Mouse (Mus musculus): Measurements from ENCODE around the gene Ninj2. TPM values are rescaled to one million over a fixed set of nuclear protein-coding genes. Genes with fewer than 3 reads are reported as not detected.

Ninj2 gene
- total and polyA plus RNA-seq, 2 experiments from 2014 or later, result 27.4 TPM; not detected in 1

- Histone ChIP-seq H3K4me2 (ENCODE audit: low read depth, low read length) (no peak overlapping the region), H3K27me3 (ENCODE audit: control insufficient read depth, insufficient read depth, low read length) (no peaks in the 10 kb centered on the region)
Measured at GRCm38 (mm10) chr6:120185012-120185730, 92.0 kb downstream of the Ninj2 start.

DNA sequence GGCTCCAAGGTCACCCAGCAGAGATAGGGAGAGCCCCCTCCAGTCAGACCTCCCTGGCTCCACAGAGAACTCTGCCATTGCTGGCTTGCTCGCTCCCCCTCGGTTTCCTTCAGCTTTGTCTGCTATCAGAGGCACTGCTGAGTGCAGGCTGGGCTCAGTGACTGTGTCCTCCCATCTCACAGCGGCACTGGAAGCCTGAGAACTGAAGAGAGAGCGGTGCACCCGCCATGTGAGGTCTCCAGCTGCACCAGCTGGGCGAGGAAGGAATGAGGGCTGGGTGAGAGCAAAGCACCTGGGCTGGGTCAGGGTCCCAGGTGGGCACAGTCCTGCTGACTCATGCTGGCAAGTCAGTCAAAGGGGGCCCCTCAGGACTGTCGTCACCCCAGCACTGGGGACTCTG lies 92.6 kb downstream of the Ninj2 start:
- H3K4me2 ChIP-seq (ENCODE audit: low read depth, low read length), result no peak overlapping the region
- WGBS, result 53% methylated on average over 7 of the region's 7 CpGs
- no peaks in the 10 kb centered on the region for H3K9me3 ChIP-seq (replicated peaks; ENCODE audit: control insufficient read depth, low read length)
- peaks cover 6% of the 10 kb centered on the region for H3K4me1 ChIP-seq (ENCODE audit: control insufficient read depth, insufficient read depth)
- H3K4me3 ChIP-seq (ENCODE audit: low read depth, low read length), result no peak overlapping the region
- no peak for ATAC-seq (ENCODE audit: insufficient read depth, low read depth)
- H3K9ac ChIP-seq (replicated peaks; ENCODE audit: low read depth, low read length), result no peak overlapping the region
- TF ChIP-seq EP300 (IDR thresholded peaks at IDR 0.05; ENCODE audit: low read depth) (no peak), CTCF (IDR thresholded peaks at IDR 0.05; ENCODE audit: low read depth) (no peak)
- no peaks in the 10 kb centered on the region for H3K36me3 ChIP-seq (replicated peaks; ENCODE audit: control insufficient read depth, insufficient read depth, low read length)
- H3K27ac ChIP-seq (ENCODE audit: low read depth), result no peak overlapping the region
- no peaks in the 10 kb centered on the region for H3K27me3 ChIP-seq (ENCODE audit: control insufficient read depth, insufficient read depth, low read length)
- DNase-seq (ENCODE audit: low spot score), result no peak

More at GRCm38 (mm10) chr6:120185012-120185730, 92.0 kb downstream of the Ninj2 start:
- Histone ChIP-seq H3K4me3 (ENCODE audit: low read depth, low read length) (no peak overlapping the region), H3K27ac (ENCODE audit: low read depth) (no peak overlapping the region), H3K4me1 (ENCODE audit: control insufficient read depth, insufficient read depth) (peaks cover 3% of the 10 kb centered on the region; the same call in 1 of the 2 replicates), H3K36me3 (replicated peaks; ENCODE audit: control insufficient read depth, insufficient read depth, low read length) (no peaks in the 10 kb centered on the region), H3K9ac (replicated peaks; ENCODE audit: low read depth, low read length) (no peak overlapping the region), H3K9me3 (replicated peaks; ENCODE audit: control insufficient read depth, low read length) (no peaks in the 10 kb centered on the region)
- 88% methylated on average over 12 of the region's 12 CpGs for WGBS
- ATAC-seq (ENCODE audit: insufficient read depth, low read depth) (no peak), DNase-seq (ENCODE audit: low spot score) (no peak)
- TF ChIP-seq EP300 (IDR thresholded peaks at IDR 0.05; ENCODE audit: low read depth) (no peak), CTCF (IDR thresholded peaks at IDR 0.05; ENCODE audit: low read depth) (no peak)

- Histone ChIP-seq H3K4me2 (ENCODE audit: low read depth, low read length) (no peak overlapping the region), H3K27me3 (ENCODE audit: control insufficient read depth, insufficient read depth, low read length) (no peaks in the 10 kb centered on the region), H3K27ac (ENCODE audit: low read depth) (no peak overlapping the region), H3K4me3 (ENCODE audit: low read depth, low read length) (no peak overlapping the region), H3K36me3 (replicated peaks; ENCODE audit: control insufficient read depth, insufficient read depth, low read length) (no peaks in the 10 kb centered on the region), H3K4me1 (ENCODE audit: control insufficient read depth, insufficient read depth) (peaks cover 12% of the 10 kb centered on the region), H3K9ac (replicated peaks; ENCODE audit: low read depth, low read length) (no peak overlapping the region), H3K9me3 (replicated peaks; ENCODE audit: control insufficient read depth, low read length) (no peaks in the 10 kb centered on the region)
- TF ChIP-seq CTCF (IDR thresholded peaks at IDR 0.05; ENCODE audit: low read depth) (no peak), EP300 (IDR thresholded peaks at IDR 0.05; ENCODE audit: low read depth) (no peak)
- WGBS, result 61% methylated on average over 3 of the region's 3 CpGs
- DNase-seq (ENCODE audit: low spot score), result no peak
- ATAC-seq (ENCODE audit: insufficient read depth, low read depth), result no peak
Measured at GRCm38 (mm10) chr6:120186594-120186993, 93.4 kb downstream of the Ninj2 start.

DNA sequence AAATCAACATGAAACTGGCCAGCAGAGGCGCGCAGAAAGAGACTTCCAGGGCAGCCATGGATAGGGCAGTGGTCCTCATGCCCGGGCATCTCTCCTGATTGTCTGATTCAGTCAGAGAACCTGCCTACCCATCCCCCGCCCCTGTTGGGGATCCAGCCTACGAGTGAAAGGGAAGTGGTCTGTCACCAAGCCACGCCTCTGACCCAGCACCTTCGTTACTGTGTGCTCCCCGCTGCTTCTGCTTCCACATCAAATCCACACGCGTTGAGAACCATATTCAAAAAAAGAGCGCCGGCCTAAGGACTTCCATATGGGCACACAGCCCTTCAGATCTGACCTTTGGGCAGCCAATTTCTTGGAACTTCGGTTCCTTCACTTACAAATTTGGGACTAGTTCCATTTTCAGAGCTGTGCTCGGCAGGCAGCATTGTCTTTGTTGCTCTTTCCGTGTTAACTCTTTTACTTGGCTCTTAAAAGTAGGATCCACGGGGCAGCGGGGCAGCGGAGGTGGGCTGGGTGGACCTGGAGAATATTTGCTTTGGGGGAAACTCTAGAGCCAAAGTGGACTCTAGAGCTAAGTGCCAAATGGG lies 94.5 kb downstream of the Ninj2 start:
- H3K4me1 ChIP-seq (ENCODE audit: control insufficient read depth, insufficient read depth), result peaks cover 18% of the 10 kb centered on the region
- no peak for ATAC-seq (ENCODE audit: insufficient read depth, low read depth)
- no peak overlapping the region for H3K4me3 ChIP-seq (ENCODE audit: low read depth, low read length)
- no peak for DNase-seq (ENCODE audit: low spot score)
- TF ChIP-seq EP300 (IDR thresholded peaks at IDR 0.05; ENCODE audit: low read depth) (no peak), CTCF (IDR thresholded peaks at IDR 0.05; ENCODE audit: low read depth) (no peak)
- H3K36me3 ChIP-seq (replicated peaks; ENCODE audit: control insufficient read depth, insufficient read depth, low read length), result no peaks in the 10 kb centered on the region
- H3K9me3 ChIP-seq (replicated peaks; ENCODE audit: control insufficient read depth, low read length), result no peaks in the 10 kb centered on the region
- no peak overlapping the region for H3K9ac ChIP-seq (replicated peaks; ENCODE audit: low read depth, low read length)
- no peaks in the 10 kb centered on the region for H3K27me3 ChIP-seq (ENCODE audit: control insufficient read depth, insufficient read depth, low read length)
- 49% methylated on average over 18 of the region's 18 CpGs for WGBS
- H3K27ac ChIP-seq (ENCODE audit: low read depth), result no peak overlapping the region
- peak overlapping the region; percentile 5; the same call in 1 of the 2 replicates for H3K4me2 ChIP-seq (ENCODE audit: low read depth, low read length)

- TF ChIP-seq CTCF (IDR thresholded peaks at IDR 0.05; ENCODE audit: low read depth) (peak; percentile 29), EP300 (IDR thresholded peaks at IDR 0.05; ENCODE audit: low read depth) (no peak)
Measured at GRCm38 (mm10) chr6:120188376-120189235, 95.5 kb downstream of the Ninj2 start.

More at GRCm38 (mm10) chr6:120188376-120189235, 95.5 kb downstream of the Ninj2 start:
- no peaks in the 10 kb centered on the region for H3K27me3 ChIP-seq (ENCODE audit: control insufficient read depth, insufficient read depth, low read length)
- ATAC-seq (ENCODE audit: insufficient read depth, low read depth) (peak; percentile 9; the same call in 1 of the 2 replicates), DNase-seq (ENCODE audit: low spot score) (no peak)
- no peaks in the 10 kb centered on the region for H3K36me3 ChIP-seq (replicated peaks; ENCODE audit: control insufficient read depth, insufficient read depth, low read length)
- H3K4me3 ChIP-seq (ENCODE audit: low read depth, low read length), result no peak overlapping the region
- no peaks in the 10 kb centered on the region for H3K9me3 ChIP-seq (replicated peaks; ENCODE audit: control insufficient read depth, low read length)
- 44% methylated on average over 24 of the region's 24 CpGs for WGBS
- peak overlapping the region; percentile 5; the same call in 1 of the 2 replicates for H3K4me2 ChIP-seq (ENCODE audit: low read depth, low read length)
- no peak overlapping the region for H3K9ac ChIP-seq (replicated peaks; ENCODE audit: low read depth, low read length)
- H3K4me1 ChIP-seq (ENCODE audit: control insufficient read depth, insufficient read depth), result peaks cover 18% of the 10 kb centered on the region
- H3K27ac ChIP-seq (ENCODE audit: low read depth), result no peak overlapping the region

Data from heart, postnatal 0 days (tissue).